Mouse (Mus musculus) C2C12 (cell line): ENCODE measurements at regions not wholly inside any gene's neighbourhood (a gene's known extent, or its start where the extent isn't known, plus 50 kb on each side); places are given as distances from the start of the nearest gene placed in this dataset.
"Not testable (repeated sequence)": the region's sequence is repeated elsewhere in the genome, so short reads cannot be mapped to it uniquely, and the experiment has no call there.

Experiments used
- H3K27me3 ChIP-seq: one replicate; pipeline ENCODE4 v1.6.1; 2011; ENCODE audit not compliant: control insufficient read depth, insufficient read depth, insufficient read length
- H3K36me3 ChIP-seq: one replicate; pipeline ENCODE4 v1.6.1; 2011; ENCODE audit not compliant: control insufficient read depth, insufficient read depth
- H3K4me3 ChIP-seq: one replicate; pipeline ENCODE4 v1.5.1; 2011; ENCODE audit warnings: mild to moderate bottlenecking, control low read depth; ENCODE audit not compliant: poor library complexity, insufficient read depth, severe bottlenecking
- H3K79me2 ChIP-seq: one replicate; pipeline ENCODE4 v1.6.1; 2011; ENCODE audit not compliant: control insufficient read depth, insufficient read depth
- H3K79me3 ChIP-seq: one replicate; pipeline ENCODE4 v1.6.1; 2011; ENCODE audit warnings: low read depth, control low read depth
- H3ac ChIP-seq: one replicate; pipeline ENCODE3; 2011; ENCODE audit warnings: low read depth; ENCODE audit not compliant: control insufficient read depth, insufficient read length
- CEBPB ChIP-seq: IDR thresholded peaks from one replicate; pipeline ENCODE4 v1.6.1; 2011; ENCODE audit warnings: low read depth, mild to moderate bottlenecking, control low read depth, moderate library complexity
- CTCF ChIP-seq: IDR thresholded peaks from one replicate; pipeline ENCODE4 v1.5.1; 2011; ENCODE audit not compliant: control insufficient read depth, insufficient read depth, insufficient read length
- FOSL1 ChIP-seq: IDR thresholded peaks from one replicate; pipeline ENCODE4 v1.8.0; 2011; ENCODE audit warnings: mild to moderate bottlenecking, low read length; ENCODE audit not compliant: poor library complexity, insufficient read depth, severe bottlenecking
- MAX ChIP-seq: IDR thresholded peaks from one replicate; pipeline ENCODE4 v1.6.1; 2011; ENCODE audit warnings: mild to moderate bottlenecking, control low read depth
- MYOD1 ChIP-seq: IDR thresholded peaks from one replicate; pipeline ENCODE4 v1.6.1; 2011; ENCODE audit warnings: low read depth; ENCODE audit not compliant: control insufficient read depth, insufficient read length
- MYOG ChIP-seq: IDR thresholded peaks from one replicate; pipeline ENCODE4 v1.6.1; 2011; ENCODE audit not compliant: control insufficient read depth, insufficient read length; ENCODE audit errors: extremely low read depth
- USF1 ChIP-seq: IDR thresholded peaks from one replicate; pipeline ENCODE4 v1.6.1; 2011; ENCODE audit warnings: low read depth, mild to moderate bottlenecking, control low read depth, moderate library complexity

GRCm38 (mm10) chr16:42501713-42502112 lies 161.3 kb upstream of the Gap43 start:
- Histone ChIP-seq H3K79me3 (no peaks in the 10 kb centered on the region), H3ac (no peak overlapping the region), H3K4me3 (no peak overlapping the region), H3K36me3 (no peaks in the 10 kb centered on the region), H3K27me3 (no peaks in the 10 kb centered on the region), H3K79me2 (no peaks in the 10 kb centered on the region)
- TF ChIP-seq CEBPB (no peak), MYOD1 (no peak), CTCF (no peak), FOSL1 (no peak), USF1 (no peak), MYOG (no peak), MAX (no peak)

GRCm38 (mm10) chr16:42501109-42501508 lies 160.7 kb upstream of the Gap43 start:
- not testable (repeated sequence) for H3K4me3 ChIP-seq, H3K79me3 ChIP-seq, H3K27me3 ChIP-seq, H3ac ChIP-seq, H3K36me3 ChIP-seq, H3K79me2 ChIP-seq

GRCm38 (mm10) chr16:42499514-42499913 lies 159.1 kb upstream of the Gap43 start:
- H3K4me3 ChIP-seq = no peak overlapping the region
- no peaks in the 10 kb centered on the region for H3K79me2 ChIP-seq
- no peak for TF ChIP-seq USF1
- TF ChIP-seq MYOD1 = no peak
- TF ChIP-seq FOSL1 = no peak
- no peak for TF ChIP-seq MAX
- TF ChIP-seq MYOG = no peak
- TF ChIP-seq CTCF = no peak
- no peak for TF ChIP-seq CEBPB
- no peaks in the 10 kb centered on the region for H3K36me3 ChIP-seq
- H3ac ChIP-seq = no peak overlapping the region
- H3K27me3 ChIP-seq = no peaks in the 10 kb centered on the region
- no peaks in the 10 kb centered on the region for H3K79me3 ChIP-seq

GRCm38 (mm10) chr16:42498368-42498767 lies 157.9 kb upstream of the Gap43 start:
- no peaks in the 10 kb centered on the region for H3K36me3 ChIP-seq
- no peak overlapping the region for H3K4me3 ChIP-seq
- H3ac ChIP-seq = no peak overlapping the region
- TF ChIP-seq USF1 (no peak), FOSL1 (no peak), MAX (no peak), CTCF (no peak)
- no peaks in the 10 kb centered on the region for H3K79me3 ChIP-seq
- no peaks in the 10 kb centered on the region for H3K27me3 ChIP-seq
- no peaks in the 10 kb centered on the region for H3K79me2 ChIP-seq

- H3K27me3 ChIP-seq = no peaks in the 10 kb centered on the region
- TF ChIP-seq MAX (no peak), CTCF (no peak), MYOD1 (no peak), FOSL1 (no peak), CEBPB (no peak), MYOG (no peak), USF1 (no peak)
- no peak overlapping the region for H3K4me3 ChIP-seq
Measured at GRCm38 (mm10) chr16:42493596-42493995, 153.1 kb upstream of the Gap43 start.

GRCm38 (mm10) chr16:42488745-42489144 lies 148.3 kb upstream of the Gap43 start:
- no peaks in the 10 kb centered on the region for H3K27me3 ChIP-seq
- no peak overlapping the region for H3K4me3 ChIP-seq
- H3K79me3 ChIP-seq = no peaks in the 10 kb centered on the region
- no peaks in the 10 kb centered on the region for H3K36me3 ChIP-seq
- TF ChIP-seq CEBPB = no peak
- no peak for TF ChIP-seq USF1
- TF ChIP-seq MYOD1 = no peak
- no peak for TF ChIP-seq CTCF
- no peak for TF ChIP-seq MYOG
- TF ChIP-seq FOSL1 = no peak
- TF ChIP-seq MAX = no peak
- H3K79me2 ChIP-seq = no peaks in the 10 kb centered on the region
- no peak overlapping the region for H3ac ChIP-seq

More at GRCm38 (mm10) chr16:42493596-42493995, 153.1 kb upstream of the Gap43 start:
- H3ac ChIP-seq = no peak overlapping the region
- no peaks in the 10 kb centered on the region for H3K36me3 ChIP-seq
- no peaks in the 10 kb centered on the region for H3K79me3 ChIP-seq
- H3K79me2 ChIP-seq = no peaks in the 10 kb centered on the region

- TF ChIP-seq CEBPB = no peak
- TF ChIP-seq MYOG = no peak
- TF ChIP-seq USF1 = no peak
- no peak for TF ChIP-seq MAX
- TF ChIP-seq CTCF = no peak
- no peak for TF ChIP-seq MYOD1
- TF ChIP-seq FOSL1 = no peak
- H3K4me3 ChIP-seq = no peak overlapping the region
- no peak overlapping the region for H3ac ChIP-seq
Measured at GRCm38 (mm10) chr16:42479978-42480377, 139.5 kb upstream of the Gap43 start.

More at GRCm38 (mm10) chr16:42479978-42480377, 139.5 kb upstream of the Gap43 start:
- no peaks in the 10 kb centered on the region for H3K79me2 ChIP-seq
- H3K27me3 ChIP-seq = no peaks in the 10 kb centered on the region
- no peaks in the 10 kb centered on the region for H3K79me3 ChIP-seq
- H3K36me3 ChIP-seq = no peaks in the 10 kb centered on the region
